Mouse (Mus musculus): Measurements from ENCODE around the gene Cuedc2. TPM values are rescaled to one million over a fixed set of nuclear protein-coding genes. Genes with fewer than 3 reads are reported as not detected.
A peak's percentile ranks its signal among the peaks of the same experiment; 100 is the strongest.

The Cuedc2 gene
- total RNA-seq, 1 experiment, result 75.1 TPM

DNA sequence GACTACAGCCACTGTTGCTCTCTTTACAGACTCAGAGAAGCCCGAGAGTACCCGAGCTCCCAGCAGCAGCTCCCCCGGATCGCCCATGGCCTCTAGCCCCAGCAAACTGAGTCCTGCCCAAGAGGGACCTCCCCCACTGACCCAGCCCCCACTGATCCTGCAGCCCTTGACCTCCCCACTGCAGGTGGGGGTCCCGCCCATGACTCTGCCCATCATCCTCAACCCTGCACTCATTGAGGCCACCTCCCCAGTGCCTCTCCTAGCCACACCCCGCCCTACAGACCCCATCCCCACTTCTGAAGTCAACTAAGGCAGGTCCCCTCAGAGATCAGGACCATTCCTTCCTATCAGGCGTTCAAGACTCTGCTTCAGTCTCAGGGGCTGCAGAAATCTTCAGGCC is 52.9 kb downstream of the Cuedc2 start:
- peaks cover 0 to 5% of the 10 kb centered on the region in 2 experiments; a peak in 1 of 4 replicates for H3K4me1 ChIP-seq (ENCODE audit: control insufficient read depth in 2 of 2, insufficient read depth in 2 of 2, low read length in 2 of 2, poor library complexity in 1 of 2)
- no peak overlapping the region for H3K4me3 ChIP-seq (ENCODE audit: insufficient read depth in 1 of 2, low read depth in 1 of 2, low read length in 2 of 2, poor library complexity in 1 of 2, severe bottlenecking in 1 of 2)
- no peaks in the 10 kb centered on the region for H3K9me3 ChIP-seq (ENCODE audit: control insufficient read depth, insufficient read depth, low read depth, low read length)
- H3K36me3 ChIP-seq (ENCODE audit: control insufficient read depth, insufficient read depth, low read length, poor library complexity, severe bottlenecking), result peaks cover 15% of the 10 kb centered on the region; the same call in 1 of the 2 replicates
- no peak overlapping the region for H3K9ac ChIP-seq (ENCODE audit: insufficient read depth, low read depth, low read length, poor library complexity, severe bottlenecking)
- DNase-seq (ENCODE audit: low read depth, low spot score), result no peak
- no peak overlapping the region for H3K27ac ChIP-seq (ENCODE audit: insufficient read depth, low read depth, low read length, poor library complexity, severe bottlenecking)
- no peak for TF ChIP-seq HCFC1 (IDR thresholded peaks at IDR 0.05; ENCODE audit: borderline replicate concordance, insufficient read depth, low read length)
- TF ChIP-seq ZC3H11A (IDR thresholded peaks at IDR 0.05; ENCODE audit: borderline replicate concordance, low read depth, low read length), result no peak
- no peak for TF ChIP-seq CHD2 (IDR thresholded peaks at IDR 0.05; ENCODE audit: low read depth, low read length)
- no peak for TF ChIP-seq ZNF384 (IDR thresholded peaks at IDR 0.05; ENCODE audit: low read depth, low read length)
- no peak for TF ChIP-seq MAFK (IDR thresholded peaks at IDR 0.05; ENCODE audit: insufficient read depth, low read depth, low read length)
- in situ Hi-C loops (cut with MboI; ENCODE audit: low sequenced_read_pairs in 2 of 2, unreplicated experiment in 2 of 2), result no loop called here

DNA sequence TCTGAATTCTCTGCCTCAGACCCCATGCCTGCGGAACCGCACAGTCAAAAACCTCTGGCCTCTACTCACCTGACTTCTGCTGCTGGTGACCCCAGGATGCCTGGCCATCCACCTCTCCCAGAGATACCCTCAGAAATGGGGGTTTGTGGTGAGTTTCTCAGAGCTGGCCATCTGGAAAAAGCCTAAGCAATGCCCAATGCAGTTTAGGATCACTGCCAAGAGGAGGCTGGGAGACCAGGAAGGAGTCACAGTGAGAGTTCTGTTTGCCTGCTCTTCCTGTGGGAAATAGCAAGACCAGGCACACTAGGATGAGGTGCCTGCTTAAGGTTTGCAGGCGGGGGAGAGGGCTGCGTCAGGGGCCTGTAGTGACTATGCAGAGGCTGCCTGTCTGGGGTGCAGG is 53.8 kb downstream of the Cuedc2 start:
- H3K4me1 ChIP-seq (ENCODE audit: control insufficient read depth in 2 of 2, insufficient read depth in 2 of 2, low read length in 2 of 2, poor library complexity in 1 of 2), result peaks cover 0 to 5% of the 10 kb centered on the region in 2 experiments; a peak in 1 of 4 replicates
- no peak overlapping the region for H3K9ac ChIP-seq (ENCODE audit: insufficient read depth, low read depth, low read length, poor library complexity, severe bottlenecking)
- in situ Hi-C loops (cut with MboI; ENCODE audit: low sequenced_read_pairs in 2 of 2, unreplicated experiment in 2 of 2), result no loop called here
- H3K9me3 ChIP-seq (ENCODE audit: control insufficient read depth, insufficient read depth, low read depth, low read length), result no peaks in the 10 kb centered on the region
- no peak for TF ChIP-seq HCFC1 (IDR thresholded peaks at IDR 0.05; ENCODE audit: borderline replicate concordance, insufficient read depth, low read length)
- no peak for TF ChIP-seq ZNF384 (IDR thresholded peaks at IDR 0.05; ENCODE audit: low read depth, low read length)
- TF ChIP-seq MAFK (IDR thresholded peaks at IDR 0.05; ENCODE audit: insufficient read depth, low read depth, low read length), result no peak
- TF ChIP-seq CHD2 (IDR thresholded peaks at IDR 0.05; ENCODE audit: low read depth, low read length), result no peak
- no peak for TF ChIP-seq ZC3H11A (IDR thresholded peaks at IDR 0.05; ENCODE audit: borderline replicate concordance, low read depth, low read length)
- H3K27ac ChIP-seq (ENCODE audit: insufficient read depth, low read depth, low read length, poor library complexity, severe bottlenecking), result no peak overlapping the region
- no peak for DNase-seq (ENCODE audit: low read depth, low spot score)
- peaks cover 19% of the 10 kb centered on the region; the same call in 1 of the 2 replicates for H3K36me3 ChIP-seq (ENCODE audit: control insufficient read depth, insufficient read depth, low read length, poor library complexity, severe bottlenecking)
- no peak overlapping the region for H3K4me3 ChIP-seq (ENCODE audit: insufficient read depth in 1 of 2, low read depth in 1 of 2, low read length in 2 of 2, poor library complexity in 1 of 2, severe bottlenecking in 1 of 2)

DNA sequence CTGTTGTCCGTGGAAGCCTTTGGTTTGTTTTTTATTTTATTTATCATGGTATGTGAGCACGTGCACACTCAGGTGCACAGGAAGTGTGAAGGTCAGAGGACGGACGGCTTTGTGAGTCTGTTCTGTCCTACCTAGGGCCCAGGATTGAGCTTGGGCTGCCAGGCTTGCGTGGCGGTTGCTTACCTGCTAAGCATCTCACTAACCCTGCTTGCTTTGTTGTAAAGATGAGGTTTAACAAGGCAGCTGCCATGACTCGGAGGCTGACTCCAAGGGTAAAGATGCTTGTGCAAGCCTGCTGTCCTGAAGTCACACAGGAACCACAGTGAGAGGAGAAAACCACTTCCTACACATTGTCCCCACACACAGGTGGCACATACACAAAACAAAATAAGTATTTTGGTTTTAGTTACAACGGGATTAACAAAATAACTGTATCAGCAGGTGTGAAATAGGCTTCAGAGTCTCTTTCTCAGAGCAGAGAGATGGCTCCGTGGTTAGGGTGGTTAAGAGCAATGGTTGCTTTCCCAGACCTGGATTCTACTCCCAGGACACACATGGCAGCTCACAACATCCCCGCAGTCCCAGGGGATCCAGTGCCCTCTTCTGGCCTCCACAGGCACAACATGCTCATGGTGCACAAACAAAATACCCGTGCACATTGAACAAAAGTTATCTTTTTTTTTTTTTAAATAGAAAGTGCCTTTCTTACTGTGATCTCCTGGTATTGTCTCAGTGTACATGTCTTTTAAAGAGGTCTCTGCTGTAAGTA is 56.2 kb downstream of the Cuedc2 start:
- TF ChIP-seq ZC3H11A (IDR thresholded peaks at IDR 0.05; ENCODE audit: borderline replicate concordance, low read depth, low read length) (no peak), MAFK (IDR thresholded peaks at IDR 0.05; ENCODE audit: insufficient read depth, low read depth, low read length) (no peak), HCFC1 (IDR thresholded peaks at IDR 0.05; ENCODE audit: borderline replicate concordance, insufficient read depth, low read length) (no peak), ZNF384 (IDR thresholded peaks at IDR 0.05; ENCODE audit: low read depth, low read length) (no peak), CHD2 (IDR thresholded peaks at IDR 0.05; ENCODE audit: low read depth, low read length) (no peak)
- H3K4me3 ChIP-seq (ENCODE audit: insufficient read depth in 1 of 2, low read depth in 1 of 2, low read length in 2 of 2, poor library complexity in 1 of 2, severe bottlenecking in 1 of 2), result no peak overlapping the region
- no peaks in the 10 kb centered on the region for H3K9me3 ChIP-seq (ENCODE audit: control insufficient read depth, insufficient read depth, low read depth, low read length)
- peaks cover 0 to 5% of the 10 kb centered on the region in 2 experiments; a peak in 1 of 4 replicates for H3K4me1 ChIP-seq (ENCODE audit: control insufficient read depth in 2 of 2, insufficient read depth in 2 of 2, low read length in 2 of 2, poor library complexity in 1 of 2)
- in situ Hi-C loops (cut with MboI; ENCODE audit: low sequenced_read_pairs in 2 of 2, unreplicated experiment in 2 of 2), result no loop called here
- no peak overlapping the region for H3K27ac ChIP-seq (ENCODE audit: insufficient read depth, low read depth, low read length, poor library complexity, severe bottlenecking)
- DNase-seq (ENCODE audit: low read depth, low spot score), result peak; percentile 19
- H3K36me3 ChIP-seq (ENCODE audit: control insufficient read depth, insufficient read depth, low read length, poor library complexity, severe bottlenecking), result peaks cover 24% of the 10 kb centered on the region; the same call in 1 of the 2 replicates
- H3K9ac ChIP-seq (ENCODE audit: insufficient read depth, low read depth, low read length, poor library complexity, severe bottlenecking), result no peak overlapping the region

Other genes with a start within 250 kb of the Cuedc2 start
- gene Elovl3, start 206.8 kb downstream of the Cuedc2 start, total RNA-seq (2012; rRNA removed), result 0.16 and 0.22 TPM in 2 replicates
- gene Pitx3, start 190.4 kb downstream of the Cuedc2 start, total RNA-seq (2012; rRNA removed), result 0.18 TPM in 1 of 2 replicates, not detected in the other
- 29.0 and 31.8 TPM in 2 replicates for gene Gbf1, start 186.2 kb downstream of the Cuedc2 start, total RNA-seq (2012; rRNA removed)
- gene Nfkb2, start 34.4 kb downstream of the Cuedc2 start, total RNA-seq (2012; rRNA removed), result 11.6 and 13.0 TPM in 2 replicates
- 2.4 and 3.1 TPM in 2 replicates for gene Psd, start 11.5 kb downstream of the Cuedc2 start, total RNA-seq (2012; rRNA removed)
- gene Fbxl15, start 10.5 kb downstream of the Cuedc2 start, total RNA-seq (2012; rRNA removed), result 7.8 and 7.9 TPM in 2 replicates
- 9.9 and 19.8 TPM in 2 replicates for gene Mfsd13a, start 2.4 kb upstream of the Cuedc2 start, total RNA-seq (2012; rRNA removed)
- gene 2310034G01Rik, start 11.6 kb upstream of the Cuedc2 start, total RNA-seq (2012; rRNA removed), result 0.53 and 0.80 TPM in 2 replicates
- gene Actr1a, start 57.0 kb upstream of the Cuedc2 start, total RNA-seq (2012; rRNA removed), result 66.7 and 85.7 TPM in 2 replicates
- gene Sufu, start 58.2 kb upstream of the Cuedc2 start, total RNA-seq (2012; rRNA removed), result 12.6 and 14.5 TPM in 2 replicates
- gene Trim8, start 163.0 kb upstream of the Cuedc2 start, total RNA-seq (2012; rRNA removed), result 26.1 and 33.2 TPM in 2 replicates
- gene Arl3, start 234.5 kb upstream of the Cuedc2 start, total RNA-seq (2012; rRNA removed), result 25.7 and 39.7 TPM in 2 replicates
- 11.4 TPM in 2 replicates for gene Sfxn2, start 234.7 kb upstream of the Cuedc2 start, total RNA-seq (2012; rRNA removed)